Mouse (Mus musculus): Measurements from ENCODE around the gene Lca5. TPM values are rescaled to one million over a fixed set of nuclear protein-coding genes. Genes with fewer than 3 reads are reported as not detected.

Gene Lca5
- total RNA-seq, 2 experiments from 2014 or later, result 30.3 to 37.5 TPM

Other genes starting within 250 kb of the Lca5 start
- gene Sh3bgrl2, start 107.2 kb upstream of the Lca5 start, total RNA-seq (2021), result 10 to 100 TPM; 12.7 to 14.1 TPM